Mouse (Mus musculus) embryo, embryonic 9.5 days (tissue): ENCODE results near the gene Macrod2.

ENCODE experiments used
- DNase-seq: peaks from one replicate; pipeline ENCODE4 v3.0.0-alpha.2; 2017; ENCODE audit errors: extremely low spot score

Gene Macrod2

GRCm38 (mm10) chr2:141073981-141074855 is 679.1 kb downstream of the Macrod2 start:
- DNase-seq: no peak

GRCm38 (mm10) chr2:141078221-141078620 is 683.1 kb downstream of the Macrod2 start:
- DNase-seq: no peak

- DNase-seq: no peak
Observed at GRCm38 (mm10) chr2:141091320-141091719, 696.2 kb downstream of the Macrod2 start.

GRCm38 (mm10) chr2:141117579-141117978 is 722.5 kb downstream of the Macrod2 start:
- DNase-seq: no peak

- DNase-seq: no peak
Observed at GRCm38 (mm10) chr2:141123875-141124274, 728.8 kb downstream of the Macrod2 start.

- no peak for DNase-seq
Observed at GRCm38 (mm10) chr2:141125638-141126037, 730.5 kb downstream of the Macrod2 start.

GRCm38 (mm10) chr2:141142266-141142665 is 747.2 kb downstream of the Macrod2 start:
- DNase-seq: no peak

GRCm38 (mm10) chr2:141152011-141152772 is 757.1 kb downstream of the Macrod2 start:
- no peak for DNase-seq

- no peak for DNase-seq
Observed at GRCm38 (mm10) chr2:141155972-141156371, 760.9 kb downstream of the Macrod2 start.

- no peak for DNase-seq
Observed at GRCm38 (mm10) chr2:141156979-141157593, 762.0 kb downstream of the Macrod2 start.

- DNase-seq: no peak
Observed at GRCm38 (mm10) chr2:141158161-141158560, 763.1 kb downstream of the Macrod2 start.

- no peak for DNase-seq
Observed at GRCm38 (mm10) chr2:141163918-141164317, 768.8 kb downstream of the Macrod2 start.

- no peak for DNase-seq
Observed at GRCm38 (mm10) chr2:141169586-141169985, 774.5 kb downstream of the Macrod2 start.

GRCm38 (mm10) chr2:141173167-141173566 is 778.1 kb downstream of the Macrod2 start:
- peak; percentile 34 for DNase-seq

GRCm38 (mm10) chr2:141173607-141174006 is 778.5 kb downstream of the Macrod2 start:
- DNase-seq: no peak

- no peak for DNase-seq
Observed at GRCm38 (mm10) chr2:141180656-141181055, 785.5 kb downstream of the Macrod2 start.

- DNase-seq: no peak
Observed at GRCm38 (mm10) chr2:141182034-141182759, 787.1 kb downstream of the Macrod2 start.

GRCm38 (mm10) chr2:141194476-141194875 is 799.4 kb downstream of the Macrod2 start:
- DNase-seq: no peak

GRCm38 (mm10) chr2:141200481-141200880 is 805.4 kb downstream of the Macrod2 start:
- no peak for DNase-seq

GRCm38 (mm10) chr2:141201303-141202014 is 806.4 kb downstream of the Macrod2 start:
- no peak for DNase-seq

- no peak for DNase-seq
Observed at GRCm38 (mm10) chr2:141202015-141202364, 806.9 kb downstream of the Macrod2 start.
